Mouse (Mus musculus) E14TG2a.4 (cell line): ENCODE data around the gene Rgsl1.

ENCODE experiments used
- CTCF ChIP-seq: conservative IDR thresholded peaks from 2 replicates; pipeline ENCODE4 v1.5.1; 2014; ENCODE audit warnings: low read length
- NANOG ChIP-seq: IDR thresholded peaks from 2 replicates; pipeline ENCODE4 v1.6.1; 2014; ENCODE audit warnings: borderline replicate concordance, low read length, mixed read lengths

- TF ChIP-seq CTCF = no peak
- no peak for TF ChIP-seq NANOG
These were observed 75.5 kb downstream of the Rgsl1 start for GRCm38 (mm10) chr1:153768465-153768864.
